ENCODE assay signal across 8 mouse cellular contexts in genomic region chr7:35586906-35587445, GRCm38 (mm10). TPM values are rescaled to one million over a fixed set of nuclear protein-coding genes. Genes with fewer than 3 reads are reported as not detected.
DNase-seq lines count a peak whose midpoint lies in the region; ATAC-seq and TF ChIP-seq lines count a peak whose summit lies in the region.

No protein-coding gene starts in this region.

- no peaks in the 10 kb centered on the region for H3K36me3 ChIP-seq in spleen, adult 2 months (ENCODE audit: control insufficient read depth, insufficient read depth, low read length)
- no peaks in the 10 kb centered on the region for H3K36me3 ChIP-seq in limb, embryonic 14.5 days (ENCODE audit: control insufficient read depth, insufficient read depth, low read length)
- peaks cover 4% of the 10 kb centered on the region; the same call in 1 of the 2 replicates for H3K36me3 ChIP-seq in stomach, embryonic 15.5 days

- peaks cover 3% of the 10 kb centered on the region; the same call in 1 of the 2 replicates for H3K4me1 ChIP-seq in spleen, adult 2 months (ENCODE audit: control insufficient read depth, insufficient read depth, insufficient read length)
- peaks cover 46% of the 10 kb centered on the region for H3K4me1 ChIP-seq in limb, embryonic 14.5 days (ENCODE audit: control insufficient read depth, insufficient read depth, low read length)
- H3K4me1 ChIP-seq in stomach, embryonic 15.5 days: peaks cover 28% of the 10 kb centered on the region

- peak overlapping the region; percentile 86; the same call in 1 of the 2 replicates for H3K4me3 ChIP-seq in spleen, adult 2 months (ENCODE audit: extremely low read depth, insufficient read depth, insufficient read length)
- H3K4me3 ChIP-seq in limb, embryonic 14.5 days (replicated peaks; ENCODE audit: low read length): peak overlapping the region; percentile 90
- H3K4me3 ChIP-seq in stomach, embryonic 15.5 days (replicated peaks): peak overlapping the region; percentile 84

- peak; percentile 27 for DNase-seq in cerebellum, adult 11-12 months
- no peak for DNase-seq in cerebellum, postnatal 14 days
- no peak for DNase-seq in spleen, adult 2 months (ENCODE audit: low read depth in 1 of 2, low spot score in 2 of 2)
- no peak for DNase-seq in spleen, postnatal 36 days (ENCODE audit: low spot score in 2 of 2)
- no peak for DNase-seq in limb, embryonic 14.5 days (ENCODE audit: low spot score)
- no peak for DNase-seq in spleen, adult 12 weeks (ENCODE audit: low spot score)
- DNase-seq in gastrocnemius, adult 18-20 months (ENCODE audit: low spot score): no peak

- no peak for TF ChIP-seq CTCF in spleen, adult 2 months (IDR thresholded peaks at IDR 0.05; ENCODE audit: extremely low read depth, insufficient read depth, insufficient read length, insufficient replicate concordance)

- peak overlapping the region; percentile 85 for H3K9ac ChIP-seq in limb, embryonic 14.5 days (ENCODE audit: low read depth, low read length, severe bottlenecking)
- H3K9ac ChIP-seq in stomach, embryonic 15.5 days: peak overlapping the region; percentile 68

- H3K27me3 ChIP-seq in spleen, adult 2 months (ENCODE audit: control insufficient read depth, insufficient read depth, low read length): peaks cover 5% of the 10 kb centered on the region
- H3K27me3 ChIP-seq in limb, embryonic 14.5 days (ENCODE audit: control insufficient read depth, insufficient read depth, low read length): peaks cover 31% of the 10 kb centered on the region
- peaks cover 19% of the 10 kb centered on the region for H3K27me3 ChIP-seq in stomach, embryonic 15.5 days (replicated peaks)

- 50% methylated on average over 15 of the region's 15 CpGs for WGBS in spleen, adult 2 months
- 21% methylated on average over 15 of the region's 15 CpGs for WGBS in limb, embryonic 14.5 days
- WGBS in stomach, embryonic 15.5 days: 21% methylated on average over 15 of the region's 15 CpGs

- H3K27ac ChIP-seq in spleen, adult 2 months (ENCODE audit: insufficient read depth, low read length): no peak overlapping the region
- H3K27ac ChIP-seq in limb, embryonic 14.5 days (replicated peaks; ENCODE audit: low read depth, low read length): peak overlapping the region; percentile 74; the same call in 1 of the 2 replicates
- peak overlapping the region; percentile 65; the same call in 1 of the 2 replicates for H3K27ac ChIP-seq in stomach, embryonic 15.5 days

- H3K9me3 ChIP-seq in limb, embryonic 14.5 days (ENCODE audit: control insufficient read depth, low read length): no peaks in the 10 kb centered on the region
- no peaks in the 10 kb centered on the region for H3K9me3 ChIP-seq in stomach, embryonic 15.5 days

- no peak for TF ChIP-seq POLR2A in spleen, adult 2 months (IDR thresholded peaks at IDR 0.05; ENCODE audit: low read depth, low read length)
- TF ChIP-seq POLR2A in limb, embryonic 14.5 days (IDR thresholded peaks at IDR 0.05; ENCODE audit: borderline replicate concordance, extremely low read depth, insufficient read depth, insufficient read length): no peak

- ATAC-seq in limb, embryonic 14.5 days (ENCODE audit: low FRiP score, low read depth): no peak
- ATAC-seq in stomach, embryonic 15.5 days (ENCODE audit: insufficient read depth, low FRiP score, low read depth): no peak

- H3K4me2 ChIP-seq in limb, embryonic 14.5 days (replicated peaks; ENCODE audit: low read depth, low read length, severe bottlenecking): peak overlapping the region; percentile 100
- peak overlapping the region; percentile 100 for H3K4me2 ChIP-seq in stomach, embryonic 15.5 days

RNA-seq across cellular contexts. Expression of gene Ankrd27, which starts 0.9 kb away (rescaled TPM):
- 17.5 and 20.2 TPM in 2 replicates for polyA plus RNA-seq in spleen, adult 2 months (2012; rRNA removed)
- polyA plus RNA-seq in limb, embryonic 14.5 days (2012; rRNA removed): 50.8 and 52.2 TPM in 2 replicates
- polyA plus RNA-seq in limb, embryonic 14.5 days (2014; fragmentation: Nextera tagmentation; extraction: Ambion mirVana): 45.8 and 47.6 TPM in 2 replicates
- polyA plus RNA-seq in stomach, embryonic 15.5 days (2015; fragmentation: Nextera tagmentation; extraction: Ambion mirVana): 31.3 and 33.4 TPM in 2 replicates
- 10 to 100 TPM; 12.3 to 15.5 TPM for total RNA-seq in gastrocnemius, adult 18-20 months (2021)

RNA-seq across cellular contexts. Expression of gene Rgs9bp, which starts 1.6 kb away (rescaled TPM):
- 0.11 TPM in 2 replicates for polyA plus RNA-seq in spleen, adult 2 months (2012; rRNA removed)
- polyA plus RNA-seq in limb, embryonic 14.5 days (2012; rRNA removed): 1.4 and 1.5 TPM in 2 replicates
- polyA plus RNA-seq in limb, embryonic 14.5 days (2014; fragmentation: Nextera tagmentation; extraction: Ambion mirVana): 0.99 and 1.1 TPM in 2 replicates
- polyA plus RNA-seq in stomach, embryonic 15.5 days (2015; fragmentation: Nextera tagmentation; extraction: Ambion mirVana): 0.08 and 0.14 TPM in 2 replicates
- total RNA-seq in gastrocnemius, adult 18-20 months (2021): under 1 TPM in 1 of 2 experiments, not detected in 1; 0.11 TPM

RNA-seq across cellular contexts. Expression of gene Nudt19, which starts 30.9 kb away (rescaled TPM):
- 13.8 and 32.3 TPM in 2 replicates for polyA plus RNA-seq in spleen, adult 2 months (2012; rRNA removed)
- polyA plus RNA-seq in limb, embryonic 14.5 days (2012; rRNA removed): 19.8 and 25.8 TPM in 2 replicates
- polyA plus RNA-seq in limb, embryonic 14.5 days (2014; fragmentation: Nextera tagmentation; extraction: Ambion mirVana): 48.5 and 49.0 TPM in 2 replicates
- 91.1 and 95.5 TPM in 2 replicates for polyA plus RNA-seq in stomach, embryonic 15.5 days (2015; fragmentation: Nextera tagmentation; extraction: Ambion mirVana)
- 10 to 100 TPM; 47.9 to 52.6 TPM for total RNA-seq in gastrocnemius, adult 18-20 months (2021)

RNA-seq across cellular contexts. Expression of gene Tdrd12, which starts 49.4 kb away (rescaled TPM):
- polyA plus RNA-seq in spleen, adult 2 months (2012; rRNA removed): not detected in 2 replicates
- polyA plus RNA-seq in limb, embryonic 14.5 days (2012; rRNA removed): 0.14 and 0.63 TPM in 2 replicates
- polyA plus RNA-seq in limb, embryonic 14.5 days (2014; fragmentation: Nextera tagmentation; extraction: Ambion mirVana): 0.26 and 0.55 TPM in 2 replicates
- polyA plus RNA-seq in stomach, embryonic 15.5 days (2015; fragmentation: Nextera tagmentation; extraction: Ambion mirVana): 0.44 and 0.79 TPM in 2 replicates
- total RNA-seq in gastrocnemius, adult 18-20 months (2021): not detected
